Mouse (Mus musculus): ENCODE data around the gene Ntrk2.

- TF ChIP-seq CTCF (IDR thresholded peaks at IDR 0.05; ENCODE audit: low read depth, low read length), result no peak
- no peak for TF ChIP-seq POLR2A (IDR thresholded peaks at IDR 0.05; ENCODE audit: extremely low read depth, insufficient read depth, low read length)
Observed at GRCm38 (mm10) chr13:58831999-58832398, 25.6 kb downstream of the Ntrk2 start.
